Mouse (Mus musculus): Measurements from ENCODE around the gene Atad5.

DNA sequence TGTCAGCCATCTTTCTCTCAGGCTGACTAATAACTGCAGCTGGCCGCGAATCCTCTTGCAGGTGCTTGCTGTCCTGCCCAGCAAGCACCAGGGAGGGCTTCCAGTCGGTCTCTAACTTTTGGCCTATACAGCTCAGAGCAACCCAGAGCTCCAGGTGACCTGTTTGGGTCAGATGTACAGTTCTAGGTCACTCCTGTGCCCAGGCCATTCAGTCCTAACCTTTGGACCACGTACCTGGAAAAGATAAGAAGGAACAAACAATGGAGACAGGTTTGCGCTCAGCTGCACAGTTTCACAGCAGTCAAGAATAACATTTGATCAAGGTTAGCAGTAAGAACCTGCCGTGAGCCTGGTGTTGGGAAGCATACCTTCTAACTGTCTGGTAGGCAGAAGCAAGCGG is 69.8 kb downstream of the Atad5 start:
- TF ChIP-seq CTCF (IDR thresholded peaks at IDR 0.05; ENCODE audit: control insufficient read depth, insufficient read depth, low read length) (no peak), POLR2A (IDR thresholded peaks at IDR 0.05; ENCODE audit: borderline replicate concordance, control insufficient read depth, low read depth, low read length) (no peak)

Measured in bone marrow, adult 2 months (tissue).